ENCODE assay signal across 15 mouse cellular contexts in the genomic region with DNA sequence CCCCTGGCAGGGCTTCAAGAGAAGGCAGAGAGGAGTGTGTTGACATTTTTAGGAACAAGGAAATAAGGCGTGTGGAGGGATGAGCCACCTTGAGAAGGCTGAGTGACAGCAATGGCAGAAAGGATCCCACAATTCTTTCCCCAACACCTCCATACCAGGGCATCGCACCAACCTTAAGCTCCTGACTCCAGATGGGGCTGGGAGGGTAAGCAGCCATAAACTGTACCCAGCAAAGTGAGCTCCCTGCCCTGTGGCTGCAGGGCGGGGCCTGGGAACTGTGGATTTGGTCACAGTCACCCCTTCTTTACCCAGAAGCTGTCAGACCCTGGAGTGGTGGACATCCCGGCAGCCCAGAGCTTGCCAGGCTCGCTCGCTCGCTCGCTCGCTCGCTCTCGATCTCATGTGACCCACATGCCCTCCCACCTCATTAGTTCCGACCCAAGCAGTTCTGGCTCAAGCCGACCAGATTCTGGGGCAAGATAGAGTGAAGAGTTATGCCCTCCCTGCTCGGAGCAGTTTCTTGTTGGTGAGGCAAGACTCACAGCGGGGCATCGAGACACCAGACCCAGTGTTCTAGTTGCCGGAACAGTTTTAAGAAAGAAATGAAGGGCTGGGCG. TPM values are rescaled to one million over a fixed set of nuclear protein-coding genes. Genes with fewer than 3 reads are reported as not detected.
DNase-seq lines count a peak whose midpoint lies in the region; ATAC-seq lines count a peak whose summit lies in the region.
"Had no signal": no experiment of that assay in that cellular context is flagged by ENCODE, and none has a peak within 500 bp of the region (broad histone marks: within the 10 kb centered on the region; RNA-seq: fewer than 3 reads in every experiment).

No protein-coding gene starts in this region.

- no peak overlapping the region for H3K4me3 ChIP-seq in embryonic facial prominence, embryonic 13.5 days
- no peak overlapping the region for H3K4me3 ChIP-seq in embryonic facial prominence, embryonic 10.5 days
- H3K4me3 ChIP-seq in lung, embryonic 16.5 days (ENCODE audit: low read length) = no peak overlapping the region
- H3K4me3 ChIP-seq in limb, embryonic 13.5 days = no peak overlapping the region
- H3K4me3 ChIP-seq: erythroblast, embryonic 14.5 days; limb, embryonic 15.5 days; myocyte had no signal

- H3K27ac ChIP-seq in embryonic facial prominence, embryonic 13.5 days = no peak overlapping the region
- H3K27ac ChIP-seq in embryonic facial prominence, embryonic 10.5 days (replicated peaks) = no peak overlapping the region; the same call in 1 of the 2 replicates
- peak overlapping the region; percentile 10; the same call in 1 of the 2 replicates for H3K27ac ChIP-seq in lung, embryonic 16.5 days (ENCODE audit: low read length)
- no peak overlapping the region for H3K27ac ChIP-seq in limb, embryonic 13.5 days
- H3K27ac ChIP-seq: limb, embryonic 15.5 days had no signal

- no peaks in the 10 kb centered on the region for H3K27me3 ChIP-seq in embryonic facial prominence, embryonic 13.5 days
- no peaks in the 10 kb centered on the region for H3K27me3 ChIP-seq in embryonic facial prominence, embryonic 10.5 days (replicated peaks; ENCODE audit: low read depth, poor library complexity, severe bottlenecking)
- no peaks in the 10 kb centered on the region for H3K27me3 ChIP-seq in lung, embryonic 16.5 days (ENCODE audit: control insufficient read depth, insufficient read depth, low read depth, low read length)
- no peaks in the 10 kb centered on the region for H3K27me3 ChIP-seq in limb, embryonic 13.5 days
- H3K27me3 ChIP-seq: limb, embryonic 15.5 days had no signal

- peaks cover 36% of the 10 kb centered on the region for H3K4me1 ChIP-seq in embryonic facial prominence, embryonic 13.5 days
- peaks cover 65% of the 10 kb centered on the region for H3K4me1 ChIP-seq in embryonic facial prominence, embryonic 10.5 days
- H3K4me1 ChIP-seq in lung, embryonic 16.5 days (replicated peaks; ENCODE audit: control insufficient read depth, insufficient read depth, low read length) = peaks cover 51% of the 10 kb centered on the region
- H3K4me1 ChIP-seq in limb, embryonic 13.5 days = peaks cover 52% of the 10 kb centered on the region

- no peak for DNase-seq in embryonic facial prominence, embryonic 10.5 days (ENCODE audit: low spot score)
- no peak for DNase-seq in lung, postnatal 14 days
- no peak for DNase-seq in left cerebral cortex, postnatal 25 days (ENCODE audit: low spot score in 2 of 2)
- no peak for DNase-seq in urinary bladder, postnatal 14 days (ENCODE audit: low spot score)
- DNase-seq: cerebellum, adult 11 months; heart, postnatal 36 days; lung, postnatal 36 days had no signal

- WGBS in embryonic facial prominence, embryonic 13.5 days = 66% methylated on average over 18 of the region's 18 CpGs
- WGBS in embryonic facial prominence, embryonic 10.5 days = 77% methylated on average over 18 of the region's 18 CpGs
- 59% methylated on average over 18 of the region's 18 CpGs for WGBS in lung, embryonic 16.5 days
- WGBS in limb, embryonic 13.5 days = 70% methylated on average over 18 of the region's 18 CpGs

- ATAC-seq in embryonic facial prominence, embryonic 13.5 days (ENCODE audit: insufficient number of reproducible peaks, insufficient read depth, low FRiP score, low TSS enrichment, low read depth) = no peak
- no peak for ATAC-seq in lung, embryonic 16.5 days (ENCODE audit: low read depth)
- ATAC-seq in granulocyte monocyte progenitor cell, adult 5-6 weeks (replicated peaks; ENCODE audit: poor library complexity, severe bottlenecking) = peak; percentile 31
- no peak for ATAC-seq in limb, embryonic 13.5 days (ENCODE audit: low FRiP score, low read depth)

- no peaks in the 10 kb centered on the region for H3K36me3 ChIP-seq in embryonic facial prominence, embryonic 13.5 days
- H3K36me3 ChIP-seq in embryonic facial prominence, embryonic 10.5 days (replicated peaks) = no peaks in the 10 kb centered on the region
- no peaks in the 10 kb centered on the region for H3K36me3 ChIP-seq in lung, embryonic 16.5 days (ENCODE audit: control insufficient read depth, insufficient read depth, low read length)
- no peaks in the 10 kb centered on the region for H3K36me3 ChIP-seq in limb, embryonic 13.5 days
- H3K36me3 ChIP-seq: G1E; limb, embryonic 15.5 days had no signal

- no peaks in the 10 kb centered on the region for H3K9me3 ChIP-seq in embryonic facial prominence, embryonic 13.5 days
- no peaks in the 10 kb centered on the region for H3K9me3 ChIP-seq in embryonic facial prominence, embryonic 10.5 days
- no peaks in the 10 kb centered on the region for H3K9me3 ChIP-seq in lung, embryonic 16.5 days (ENCODE audit: control insufficient read depth, low read length)
- no peaks in the 10 kb centered on the region for H3K9me3 ChIP-seq in limb, embryonic 13.5 days
- H3K9me3 ChIP-seq: G1E; limb, embryonic 15.5 days had no signal

- no peak overlapping the region for H3K4me2 ChIP-seq in embryonic facial prominence, embryonic 13.5 days
- H3K4me2 ChIP-seq in lung, embryonic 16.5 days (ENCODE audit: low read depth, low read length) = no peak overlapping the region
- H3K4me2 ChIP-seq in limb, embryonic 13.5 days (replicated peaks) = no peak overlapping the region
- H3K4me2 ChIP-seq: limb, embryonic 15.5 days had no signal

- H3K9ac ChIP-seq in embryonic facial prominence, embryonic 13.5 days = 0 out of 2 replicates have a peak overlapping the region, but pooled peaks have one; percentile 17
- H3K9ac ChIP-seq in lung, embryonic 16.5 days (ENCODE audit: low read length) = peak overlapping the region; percentile 43; the same call in 1 of the 2 replicates
- H3K9ac ChIP-seq in limb, embryonic 13.5 days = peak overlapping the region; percentile 31; the same call in 1 of the 2 replicates
- H3K9ac ChIP-seq: limb, embryonic 15.5 days had no signal

- intact Hi-C loops in left cerebral cortex, postnatal 25 days (cut with DNase I) = no loop called here

RNA-seq across cellular contexts. Expression of a gene that starts 4.3 kb away (rescaled TPM):
- 11.5 and 11.6 TPM in 2 replicates for polyA plus RNA-seq in embryonic facial prominence, embryonic 13.5 days (2015; fragmentation: Nextera tagmentation; extraction: Ambion mirVana)
- polyA plus RNA-seq in embryonic facial prominence, embryonic 10.5 days (2016; fragmentation: Nextera tagmentation; extraction: Ambion mirVana) = 17.9 and 18.2 TPM in 2 replicates
- polyA plus RNA-seq in lung, embryonic 16.5 days (2015; fragmentation: Nextera tagmentation; extraction: Ambion mirVana) = 15.5 and 15.8 TPM in 2 replicates
- total RNA-seq in granulocyte monocyte progenitor cell, adult 5-6 weeks (2014; fragmentation: Nextera tagmentation) = 4.2 and 6.0 TPM in 2 replicates
- 6.9 and 7.2 TPM in 2 replicates for total RNA-seq in granulocyte monocyte progenitor cell, adult 5-6 weeks (2017)
- polyA plus RNA-seq in limb, embryonic 13.5 days (2015; fragmentation: Nextera tagmentation; extraction: Ambion mirVana) = 14.9 TPM in 2 replicates
- 10 to 100 TPM; 53.2 to 57.9 TPM for total RNA-seq in left cerebral cortex, postnatal 25 days (2021)

RNA-seq across cellular contexts. Expression of a gene that starts 38.8 kb away (rescaled TPM):
- 43.5 and 44.2 TPM in 2 replicates for polyA plus RNA-seq in embryonic facial prominence, embryonic 13.5 days (2015; fragmentation: Nextera tagmentation; extraction: Ambion mirVana)
- polyA plus RNA-seq in embryonic facial prominence, embryonic 10.5 days (2016; fragmentation: Nextera tagmentation; extraction: Ambion mirVana) = 54.4 and 59.8 TPM in 2 replicates
- polyA plus RNA-seq in lung, embryonic 16.5 days (2015; fragmentation: Nextera tagmentation; extraction: Ambion mirVana) = 21.9 and 22.4 TPM in 2 replicates
- total RNA-seq in granulocyte monocyte progenitor cell, adult 5-6 weeks (2014; fragmentation: Nextera tagmentation) = 150 and 183 TPM in 2 replicates
- total RNA-seq in granulocyte monocyte progenitor cell, adult 5-6 weeks (2017) = 146 and 176 TPM in 2 replicates
- 32.8 and 41.5 TPM in 2 replicates for polyA plus RNA-seq in limb, embryonic 13.5 days (2015; fragmentation: Nextera tagmentation; extraction: Ambion mirVana)
- 10 to 100 TPM; 80.4 to 84.3 TPM for total RNA-seq in left cerebral cortex, postnatal 25 days (2021)
